In genomic region chr11:64579826-64580225, GRCm38 (mm10) we compare ENCODE assay signal across 12 mouse cellular contexts.
DNase-seq lines count a peak whose midpoint lies in the region; ATAC-seq and TF ChIP-seq lines count a peak whose summit lies in the region.
"Had no signal": no experiment of that assay in that cellular context is flagged by ENCODE, and none has a peak within 500 bp of the region (broad histone marks: within the 10 kb centered on the region; RNA-seq: fewer than 3 reads in every experiment).

No protein-coding gene starts in this region.

- TF ChIP-seq POLR2A in kidney, adult 2 months (IDR thresholded peaks at IDR 0.05; ENCODE audit: low read depth, low read length) = no peak
- TF ChIP-seq POLR2A in thymus, adult 2 months (IDR thresholded peaks at IDR 0.05; ENCODE audit: control insufficient read depth, extremely low read depth, insufficient read depth, low read length, poor library complexity) = no peak

- no peak overlapping the region for H3K9ac ChIP-seq in kidney, embryonic 15.5 days
- no peak overlapping the region for H3K9ac ChIP-seq in stomach, postnatal 0 days (ENCODE audit: low read length)
- H3K9ac ChIP-seq in intestine, embryonic 16.5 days (ENCODE audit: low read depth, low read length) = no peak overlapping the region
- H3K9ac ChIP-seq: neural tube, embryonic 13.5 days; stomach, embryonic 15.5 days had no signal

- no peak for ATAC-seq in kidney, embryonic 15.5 days (replicated peaks; ENCODE audit: low FRiP score)
- no peak for ATAC-seq in stomach, postnatal 0 days (ENCODE audit: low FRiP score, low TSS enrichment)
- ATAC-seq in intestine, embryonic 16.5 days = no peak
- ATAC-seq: activated CD4-positive, CD25-positive, alpha-beta regulatory T cell, adult 4 months; forebrain, embryonic 16.5 days had no signal

- H3K27ac ChIP-seq in kidney, adult 2 months (ENCODE audit: insufficient read depth, low read depth, low read length) = no peak overlapping the region
- H3K27ac ChIP-seq in kidney, embryonic 15.5 days = no peak overlapping the region
- no peak overlapping the region for H3K27ac ChIP-seq in thymus, adult 2 months (ENCODE audit: control insufficient read depth, insufficient read depth, low read length)
- no peak overlapping the region for H3K27ac ChIP-seq in stomach, postnatal 0 days (replicated peaks)
- no peak overlapping the region for H3K27ac ChIP-seq in intestine, embryonic 16.5 days (ENCODE audit: low read length)
- H3K27ac ChIP-seq: neural tube, embryonic 13.5 days; stomach, embryonic 15.5 days had no signal

- no peaks in the 10 kb centered on the region for H3K4me1 ChIP-seq in kidney, adult 2 months (ENCODE audit: control insufficient read depth, insufficient read depth, low read length)
- H3K4me1 ChIP-seq in kidney, embryonic 15.5 days = no peaks in the 10 kb centered on the region
- no peaks in the 10 kb centered on the region for H3K4me1 ChIP-seq in thymus, adult 2 months (replicated peaks; ENCODE audit: control insufficient read depth, insufficient read depth, low read length)
- H3K4me1 ChIP-seq in stomach, postnatal 0 days (replicated peaks; ENCODE audit: control insufficient read depth, insufficient read depth) = no peaks in the 10 kb centered on the region
- H3K4me1 ChIP-seq in intestine, embryonic 16.5 days (ENCODE audit: control insufficient read depth, insufficient read depth, low read length) = no peaks in the 10 kb centered on the region
- H3K4me1 ChIP-seq: neural tube, embryonic 13.5 days; stomach, embryonic 15.5 days had no signal

- no peak overlapping the region for H3K4me3 ChIP-seq in kidney, adult 2 months (ENCODE audit: insufficient read depth, low read depth, low read length)
- H3K4me3 ChIP-seq in kidney, embryonic 15.5 days (replicated peaks) = no peak overlapping the region
- H3K4me3 ChIP-seq in thymus, adult 2 months (ENCODE audit: control insufficient read depth, insufficient read depth, low read length) = no peak overlapping the region
- H3K4me3 ChIP-seq in stomach, postnatal 0 days (ENCODE audit: low read depth, low read length) = no peak overlapping the region
- no peak overlapping the region for H3K4me3 ChIP-seq in intestine, embryonic 16.5 days (ENCODE audit: low read length)
- H3K4me3 ChIP-seq: neural tube, embryonic 13.5 days; stomach, embryonic 15.5 days had no signal

- peak; percentile 75 for DNase-seq in kidney, adult 2 months
- peak; percentile 9 to 38 for DNase-seq in gastrocnemius, adult 8-10 months (ENCODE audit: low spot score in 2 of 2)
- DNase-seq in kidney, postnatal 14 days = peak; percentile 63
- peak; percentile 55 for DNase-seq in testis, postnatal 10 days (ENCODE audit: low spot score)
- no peak for DNase-seq in thymus, adult 2 months
- DNase-seq in stomach, postnatal 0 days (ENCODE audit: low spot score) = no peak

- H3K4me2 ChIP-seq in kidney, embryonic 15.5 days = no peak overlapping the region
- no peak overlapping the region for H3K4me2 ChIP-seq in stomach, postnatal 0 days (replicated peaks; ENCODE audit: low read depth)
- H3K4me2 ChIP-seq in intestine, embryonic 16.5 days (ENCODE audit: low read depth, low read length) = no peak overlapping the region
- H3K4me2 ChIP-seq: neural tube, embryonic 13.5 days; stomach, embryonic 15.5 days had no signal

- H3K27me3 ChIP-seq in kidney, adult 2 months (replicated peaks; ENCODE audit: control insufficient read depth, insufficient read depth, low read length) = no peaks in the 10 kb centered on the region
- peaks cover 23% of the 10 kb centered on the region for H3K27me3 ChIP-seq in kidney, embryonic 15.5 days
- H3K27me3 ChIP-seq in thymus, adult 2 months (ENCODE audit: control insufficient read depth, insufficient read depth, low read length) = no peaks in the 10 kb centered on the region
- H3K27me3 ChIP-seq in stomach, postnatal 0 days (ENCODE audit: control insufficient read depth, insufficient read depth, low read length) = no peaks in the 10 kb centered on the region
- no peaks in the 10 kb centered on the region for H3K27me3 ChIP-seq in intestine, embryonic 16.5 days (replicated peaks; ENCODE audit: control insufficient read depth, insufficient read depth, low read length)
- H3K27me3 ChIP-seq: neural tube, embryonic 13.5 days; stomach, embryonic 15.5 days had no signal

- WGBS in kidney, adult 2 months = 46% methylated on average over 3 of the region's 3 CpGs
- 58% methylated on average over 3 of the region's 3 CpGs for whole genome bisulfite sequencing in kidney, embryonic 15.5 days
- WGBS in thymus, adult 2 months = 93% methylated on average over 3 of the region's 3 CpGs
- 42% methylated on average over 3 of the region's 3 CpGs for WGBS in stomach, postnatal 0 days
- 69% methylated on average over 3 of the region's 3 CpGs for WGBS in intestine, embryonic 16.5 days

- no peaks in the 10 kb centered on the region for H3K36me3 ChIP-seq in kidney, adult 2 months (ENCODE audit: control insufficient read depth, insufficient read depth, low read length)
- H3K36me3 ChIP-seq in kidney, embryonic 15.5 days = no peaks in the 10 kb centered on the region
- H3K36me3 ChIP-seq in thymus, adult 2 months (ENCODE audit: control insufficient read depth, insufficient read depth, low read length) = no peaks in the 10 kb centered on the region
- no peaks in the 10 kb centered on the region for H3K36me3 ChIP-seq in stomach, postnatal 0 days (ENCODE audit: control insufficient read depth, insufficient read depth, low read length)
- no peaks in the 10 kb centered on the region for H3K36me3 ChIP-seq in intestine, embryonic 16.5 days (ENCODE audit: control insufficient read depth, insufficient read depth, low read length)
- H3K36me3 ChIP-seq: neural tube, embryonic 13.5 days; stomach, embryonic 15.5 days had no signal

- no peaks in the 10 kb centered on the region for H3K9me3 ChIP-seq in kidney, embryonic 15.5 days (replicated peaks)
- H3K9me3 ChIP-seq in stomach, postnatal 0 days (ENCODE audit: control insufficient read depth, low read length) = no peaks in the 10 kb centered on the region
- H3K9me3 ChIP-seq in intestine, embryonic 16.5 days (ENCODE audit: control insufficient read depth, low read length) = no peaks in the 10 kb centered on the region
- H3K9me3 ChIP-seq: neural tube, embryonic 13.5 days; stomach, embryonic 15.5 days had no signal

- no peak for TF ChIP-seq EP300 in stomach, postnatal 0 days (optimal IDR thresholded peaks at IDR 0.05)

- TF ChIP-seq CTCF in kidney, adult 2 months (conservative IDR thresholded peaks at IDR 0.05; ENCODE audit: insufficient read depth, insufficient read length, low read depth, low read length) = no peak
- TF ChIP-seq CTCF in thymus, adult 2 months (IDR thresholded peaks at IDR 0.05; ENCODE audit: borderline replicate concordance, control insufficient read depth, extremely low read depth, insufficient read depth, low read length, poor library complexity) = no peak
- TF ChIP-seq CTCF in stomach, postnatal 0 days (IDR thresholded peaks at IDR 0.05; ENCODE audit: low read depth) = no peak

Comparison
In these comparisons a context has a peak if more than half of its experiments do, and no peak if none do; other contexts are left out.
1. DNase-seq: peak in kidney, adult 2 months (single experiment), gastrocnemius, adult 8-10 months (2 of 2), kidney, postnatal 14 days (single experiment) and testis, postnatal 10 days (single experiment); none in thymus, adult 2 months (single experiment) and stomach, postnatal 0 days (single experiment).